Mouse (Mus musculus) left cerebral cortex, postnatal 25 days (tissue): ENCODE measurements around the gene Tpi1. TPM values are rescaled to one million over a fixed set of nuclear protein-coding genes. Genes with fewer than 3 reads are reported as not detected.
"Not testable (repeated sequence)": the region's sequence is repeated elsewhere in the genome, so short reads cannot be mapped to it uniquely, and the experiment has no call there.

Experiments
- DNase-seq, 2 experiments: peaks; one replicate each; pipeline ENCODE4 v3.0.0; 2022; ENCODE audit warnings: low spot score in 2 of 2, mixed read lengths in 1 of 2
- intact Hi-C: fragments of 180-260 bp; cut with DNase I; formaldehyde crosslinking; loops from one replicate; pipeline ENCODE4 v1.15.1; 2025
- total RNA-seq, 2 experiments: library from RNA; stranded (reverse); gene quantifications; 2 replicates each; pipeline ENCODE4 v1.2.3; 2021

The Tpi1 gene
- total RNA-seq, 2 experiments from 2014 or later = 739 to 808 TPM

DNA sequence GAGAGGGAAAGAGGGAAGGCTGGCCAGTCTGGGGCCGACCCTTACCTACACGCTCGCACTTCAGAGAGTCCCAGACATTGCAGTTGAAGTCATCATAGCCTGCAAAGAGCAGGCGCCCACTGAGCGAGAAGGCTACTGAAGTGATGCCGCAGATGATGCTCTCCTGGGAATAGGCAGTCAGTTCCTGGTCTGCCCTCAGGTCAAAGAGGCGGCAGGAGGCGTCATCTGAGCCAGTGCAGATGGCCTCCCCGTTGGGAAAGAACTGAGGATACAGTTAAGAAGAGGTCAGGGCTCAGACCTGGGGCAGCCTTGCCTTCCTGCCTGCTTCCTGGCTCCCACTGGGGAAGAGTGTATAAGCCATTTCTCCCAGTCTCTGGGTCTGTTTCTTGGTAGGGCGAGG is 21.4 kb upstream of the Tpi1 start:
- DNase-seq = no peak
- intact Hi-C loops = no loop called here

- no peak for DNase-seq
- intact Hi-C loops = no loop called here
Measured at GRCm38 (mm10) chr6:124834512-124835081, 20.5 kb upstream of the Tpi1 start.

DNA sequence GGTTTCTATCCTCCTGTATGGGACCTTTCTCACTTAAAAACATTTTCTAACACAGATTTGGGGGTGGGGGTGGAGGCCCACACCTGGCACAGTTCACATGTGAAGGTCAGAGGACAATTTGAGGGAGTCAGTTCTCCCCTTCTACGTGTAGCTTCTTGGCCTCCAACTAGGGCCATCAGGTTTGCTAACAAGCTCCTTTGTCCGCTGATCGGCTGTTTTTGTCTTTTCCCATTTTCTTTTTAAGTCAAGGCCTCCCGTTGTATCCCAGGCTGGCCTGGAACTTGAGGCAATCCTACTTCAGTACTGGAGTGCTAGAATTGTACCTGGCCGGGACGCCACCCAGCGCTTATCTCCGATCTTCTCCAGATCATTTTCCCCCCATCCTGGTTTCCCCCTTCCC is 17.6 kb upstream of the Tpi1 start:
- intact Hi-C loops = no loop called here
- DNase-seq = no peak

DNA sequence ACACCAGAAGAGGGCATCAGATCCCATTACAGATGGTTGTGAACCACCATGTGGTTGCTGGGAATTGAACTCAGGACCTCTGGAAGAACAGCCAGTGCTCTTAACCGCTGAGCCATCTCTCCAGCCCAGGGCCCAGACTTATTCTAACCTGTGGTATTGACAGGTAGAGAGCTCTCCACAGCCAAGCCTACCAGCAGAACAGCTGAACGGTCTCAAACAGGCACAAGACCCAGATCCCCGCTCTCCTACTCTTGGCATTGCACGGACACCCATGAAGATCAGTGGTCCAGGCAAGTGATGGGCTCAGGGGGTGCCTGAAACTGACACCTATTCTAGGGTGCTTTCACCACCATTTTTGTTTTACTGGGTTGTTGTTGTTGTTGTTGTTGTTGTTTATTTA is 17.1 kb upstream of the Tpi1 start:
- intact Hi-C loops, DNase-seq: not testable (repeated sequence)

- intact Hi-C loops = no loop called here
- DNase-seq = peak; percentile 93 to 98
Measured at GRCm38 (mm10) chr6:124829799-124830700, 16.0 kb upstream of the Tpi1 start.

GRCm38 (mm10) chr6:124828868-124829798 is 15.0 kb upstream of the Tpi1 start, which contains the start of the genes Usp5 and Cdca3:
Usp5 (minus strand) TSS chr6:124829484.
Cdca3 (plus strand) TSS chr6:124829547.
- peak; percentile 99 to 100 for DNase-seq
- intact Hi-C loops = no loop called here

- DNase-seq = peak in 1 of 2 experiments; percentile 45
- intact Hi-C loops = no loop called here
Measured at GRCm38 (mm10) chr6:124828101-124828592, 14.1 kb upstream of the Tpi1 start.

- intact Hi-C loops = no loop called here
- DNase-seq = no peak
Measured at GRCm38 (mm10) chr6:124822049-124822448, 8.0 kb upstream of the Tpi1 start.

DNA sequence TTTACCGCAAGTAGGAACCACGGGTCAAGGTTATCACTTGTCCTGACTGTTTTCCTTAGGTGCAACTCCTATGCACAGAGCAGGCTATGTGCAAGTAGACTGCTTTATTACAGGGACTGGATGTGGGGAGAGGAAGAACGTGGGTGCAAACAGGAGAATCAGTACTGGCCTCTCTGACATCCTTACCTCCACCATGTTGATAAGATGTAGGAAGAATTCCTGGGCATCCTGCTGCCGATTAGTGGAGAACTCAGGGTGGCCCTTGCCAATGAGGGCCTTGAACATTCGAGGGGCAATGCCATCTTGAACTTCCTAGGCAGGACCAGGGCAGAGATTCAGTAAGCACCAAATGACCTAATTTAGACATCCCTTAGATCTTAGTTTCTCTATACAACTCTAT is 6.8 kb upstream of the Tpi1 start:
- no peak for DNase-seq
- intact Hi-C loops = no loop called here

- peak in 1 of 2 experiments; percentile 69 for DNase-seq
- intact Hi-C loops = no loop called here
Measured at GRCm38 (mm10) chr6:124817971-124818370, 3.9 kb upstream of the Tpi1 start.

GRCm38 (mm10) chr6:124817563-124817962 is 3.5 kb upstream of the Tpi1 start:
- no peak for DNase-seq
- intact Hi-C loops = no loop called here

DNA sequence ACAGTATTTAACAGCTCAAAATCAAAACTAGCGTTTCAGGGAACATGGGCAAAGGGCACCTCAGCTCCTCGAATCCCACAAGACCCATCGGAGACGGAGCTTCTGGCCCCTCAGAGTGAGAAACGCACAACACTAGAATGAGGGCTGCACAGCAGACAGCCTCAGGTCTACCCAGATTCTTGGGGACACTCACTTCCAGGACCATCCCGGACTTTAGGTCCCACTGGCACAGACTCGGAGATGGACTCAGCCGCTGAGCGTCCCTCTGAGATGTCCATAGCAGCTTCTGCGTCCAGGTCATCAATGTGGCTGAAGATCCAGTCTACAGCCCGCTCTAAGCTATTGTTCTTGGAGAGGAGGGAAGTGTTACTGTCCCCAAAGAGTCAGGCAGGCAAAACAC is 3.0 kb upstream of the Tpi1 start:
- no peak for DNase-seq
- intact Hi-C loops = no loop called here

- intact Hi-C loops = no loop called here
- DNase-seq = no peak
Measured at GRCm38 (mm10) chr6:124816611-124817010, 2.5 kb upstream of the Tpi1 start.

GRCm38 (mm10) chr6:124814858-124815774 is 1.0 kb upstream of the Tpi1 start:
- no peak for DNase-seq
- intact Hi-C loops = no loop called here

GRCm38 (mm10) chr6:124814448-124814847 is 352 bp upstream of the Tpi1 start:
- intact Hi-C loops = no loop called here
- no peak for DNase-seq

GRCm38 (mm10) chr6:124813496-124813895 is 600 bp downstream of the Tpi1 start:
- DNase-seq = peak; percentile 73 to 83
- intact Hi-C loops = no loop called here

DNA sequence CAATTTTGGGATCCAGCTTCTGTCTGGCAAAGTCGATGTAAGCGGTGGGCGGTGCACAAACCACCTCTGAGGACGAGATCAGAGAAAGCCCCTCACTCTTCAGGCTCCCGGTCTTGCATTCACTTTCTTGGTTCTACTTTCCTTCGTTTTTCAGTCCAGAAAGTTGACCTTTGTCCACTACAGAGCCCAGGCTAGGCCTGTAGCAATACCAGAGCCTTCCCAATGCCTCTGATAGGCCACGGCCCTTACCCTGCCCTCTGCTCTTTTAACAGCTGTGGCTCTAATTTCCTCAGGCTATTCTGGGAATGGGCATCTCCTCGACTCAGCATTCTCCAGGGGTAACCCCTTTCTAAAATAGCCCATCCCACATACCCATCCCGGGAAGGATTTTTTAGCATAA is 1.2 kb downstream of the Tpi1 start:
- no peak for DNase-seq
- intact Hi-C loops = no loop called here

DNA sequence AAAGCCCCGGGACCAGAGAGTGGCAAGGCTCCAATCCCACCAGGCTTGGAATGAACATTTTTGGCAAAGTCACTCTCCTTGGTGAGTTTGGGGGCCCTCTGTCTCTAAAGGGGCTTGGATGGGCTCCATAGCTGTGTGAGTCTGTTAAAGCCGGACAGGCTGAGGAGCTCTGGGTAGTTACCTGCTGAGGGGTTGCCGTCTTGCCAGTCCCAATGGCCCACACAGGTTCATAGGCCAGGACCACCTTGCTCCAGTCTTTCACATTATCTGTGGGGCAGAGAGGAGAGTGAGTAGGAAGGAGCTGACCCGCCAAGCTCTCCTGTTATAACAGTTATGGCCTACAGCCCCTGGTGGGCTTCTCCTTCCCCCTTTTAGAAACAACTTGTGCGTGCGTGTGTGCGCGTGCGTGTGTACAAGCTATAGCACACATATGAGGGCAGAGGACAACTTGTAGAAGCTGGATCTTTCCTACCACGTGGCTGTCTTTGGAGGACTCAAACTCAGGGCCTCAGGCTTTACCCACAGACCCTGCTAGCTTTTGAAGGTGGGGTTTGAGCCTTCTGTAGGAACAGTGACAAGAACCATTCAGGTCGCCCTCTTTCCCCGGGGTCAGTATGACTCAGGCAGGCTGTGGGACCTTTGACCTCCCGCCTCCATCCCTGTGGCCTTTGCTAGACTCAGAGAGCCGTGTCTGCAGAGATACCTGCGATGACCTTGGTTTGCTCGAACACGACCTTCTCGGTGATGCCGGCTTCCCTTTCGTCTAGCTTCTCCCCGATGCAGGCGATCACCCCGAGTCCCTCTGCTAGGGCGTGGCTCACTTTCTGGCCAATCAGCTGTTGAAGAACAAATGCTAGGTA is 2.2 kb downstream of the Tpi1 start:
- no peak for DNase-seq
- intact Hi-C loops = no loop called here
